Mouse (Mus musculus): ENCODE data around the gene Eif4a2. TPM values are rescaled to one million over a fixed set of nuclear protein-coding genes. Genes with fewer than 3 reads are reported as not detected.

The Eif4a2 gene
- polyA plus RNA-seq, 1 experiment from 2014 or later = 237 TPM

DNA sequence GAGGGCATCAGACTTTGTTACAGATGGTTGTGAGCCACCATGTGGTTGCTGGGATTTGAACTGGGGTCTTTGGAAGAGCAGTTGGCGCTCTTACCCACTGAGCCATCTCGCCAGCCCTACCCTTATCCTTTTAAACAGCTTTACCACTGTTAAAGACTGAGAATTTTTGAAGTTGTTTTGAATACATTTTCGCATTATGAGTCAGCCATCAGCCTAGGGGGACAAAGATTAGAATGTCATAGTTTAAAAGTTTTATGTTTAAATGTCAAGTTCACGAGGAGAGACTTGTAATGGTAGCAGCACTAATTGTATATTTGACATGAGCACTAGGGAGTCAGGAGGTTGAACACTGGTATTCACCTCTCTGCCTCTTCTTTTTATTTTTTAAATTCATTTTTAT, 15.9 kb downstream of the Eif4a2 start:
- Histone ChIP-seq H3K9ac (replicated peaks) (no peak overlapping the region), H3K4me2 (no peak overlapping the region), H3K4me3 (replicated peaks) (no peak overlapping the region), H3K9me3 (no peaks in the 10 kb centered on the region), H3K36me3 (peaks cover 54% of the 10 kb centered on the region), H3K4me1 (replicated peaks) (peaks cover 6% of the 10 kb centered on the region; the same call in 1 of the 2 replicates), H3K27me3 (no peaks in the 10 kb centered on the region), H3K27ac (no peak overlapping the region)
- ATAC-seq (ENCODE audit: insufficient number of reproducible peaks, insufficient read depth, low FRiP score, low TSS enrichment, low read depth) = no peak
- 91% methylated on average over 4 of the region's 4 CpGs for WGBS

DNA sequence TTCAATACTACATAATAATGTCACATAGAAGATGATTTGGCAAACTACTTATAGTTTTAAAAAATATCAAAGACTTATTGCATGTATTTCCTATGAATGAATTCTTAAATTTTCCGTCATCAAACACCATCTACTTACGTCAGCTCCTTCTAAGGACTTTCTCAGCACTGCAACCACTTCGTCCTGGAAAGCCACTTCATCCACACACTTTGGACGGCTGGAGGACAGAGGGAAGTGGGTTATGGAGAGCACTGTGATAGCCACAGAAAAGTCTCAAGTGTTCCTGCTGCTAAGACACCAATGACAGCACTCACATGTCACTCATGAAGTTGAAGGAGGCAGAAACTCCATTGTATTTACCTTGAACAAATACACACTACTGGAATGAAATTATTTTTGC, 17.2 kb downstream of the Eif4a2 start:
- Histone ChIP-seq H3K27me3 (no peaks in the 10 kb centered on the region), H3K4me1 (replicated peaks) (peaks cover 12% of the 10 kb centered on the region), H3K27ac (no peak overlapping the region), H3K9ac (replicated peaks) (no peak overlapping the region), H3K4me3 (replicated peaks) (no peak overlapping the region), H3K4me2 (no peak overlapping the region), H3K9me3 (no peaks in the 10 kb centered on the region), H3K36me3 (peaks cover 48% of the 10 kb centered on the region)
- ATAC-seq (ENCODE audit: insufficient number of reproducible peaks, insufficient read depth, low FRiP score, low TSS enrichment, low read depth) = no peak
- 91% methylated on average over 4 of the region's 4 CpGs for WGBS

DNA sequence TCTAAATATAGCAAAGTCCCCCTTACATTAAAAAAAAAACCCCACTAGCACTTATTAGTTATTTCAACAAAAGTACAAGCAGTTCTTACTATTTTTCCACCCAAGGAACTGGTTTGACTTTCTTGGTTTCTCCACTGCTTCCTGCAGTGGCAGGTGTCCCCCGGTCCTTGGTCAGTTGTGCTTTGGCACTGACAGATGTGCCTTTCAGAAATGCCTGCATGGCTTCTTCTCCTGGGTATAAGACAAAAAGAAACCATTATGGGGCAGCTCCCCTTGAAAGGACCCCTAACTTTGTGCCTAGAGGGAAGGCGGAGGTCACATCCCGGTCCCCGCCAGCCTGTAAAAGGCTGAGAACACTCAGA, 20.0 kb downstream of the Eif4a2 start:
- peak overlapping the region; percentile 98 for H3K27ac ChIP-seq
- WGBS = 0% methylated on average over 4 of the region's 4 CpGs
- H3K9me3 ChIP-seq = no peaks in the 10 kb centered on the region
- ATAC-seq (ENCODE audit: insufficient number of reproducible peaks, insufficient read depth, low FRiP score, low TSS enrichment, low read depth) = 0 out of 2 replicates have a peak, but pooled peaks have one; percentile 5
- H3K4me2 ChIP-seq = peak overlapping the region; percentile 62
- peaks cover 12% of the 10 kb centered on the region for H3K4me1 ChIP-seq (replicated peaks)
- peak overlapping the region; percentile 86 for H3K9ac ChIP-seq (replicated peaks)
- H3K36me3 ChIP-seq = peaks cover 22% of the 10 kb centered on the region
- no peaks in the 10 kb centered on the region for H3K27me3 ChIP-seq
- peak overlapping the region; percentile 70 for H3K4me3 ChIP-seq (replicated peaks)

DNA sequence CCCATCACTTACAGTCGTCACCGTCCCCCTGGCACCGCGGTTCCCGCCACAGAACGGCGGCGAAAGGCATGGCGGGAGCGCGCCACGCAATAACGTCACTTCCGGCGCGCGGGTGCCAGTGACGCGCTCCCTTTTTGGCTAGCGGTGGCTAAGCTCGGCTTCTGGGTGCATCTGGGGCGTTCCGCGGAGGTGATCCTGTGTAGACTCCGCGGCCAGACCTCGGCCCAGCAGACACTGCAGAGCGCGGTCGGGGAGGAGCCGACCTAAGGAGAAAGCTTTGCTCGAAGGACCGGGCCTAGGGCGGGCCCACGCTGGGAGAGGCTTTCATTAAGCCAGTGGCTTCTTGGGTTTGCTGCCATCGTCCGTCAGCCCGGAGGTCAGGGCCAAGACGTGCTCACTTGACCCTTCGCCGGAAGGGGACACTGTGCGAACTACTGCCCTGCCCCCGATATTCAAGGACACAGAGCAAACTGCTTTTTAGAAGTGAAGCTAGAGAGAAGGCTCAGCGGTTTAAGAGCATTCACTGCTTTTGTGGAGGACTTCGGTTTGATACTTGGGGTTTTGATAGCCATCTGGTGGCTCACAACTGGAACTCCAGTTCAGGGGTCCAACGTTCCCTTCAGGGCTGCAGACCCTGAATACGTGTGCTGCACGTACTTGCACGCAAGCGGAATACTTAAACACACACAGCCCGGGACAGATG, 20.6 kb downstream of the Eif4a2 start, which contains the start of gene Rfc4:
Rfc4 (minus strand) TSS at position 65 of the 703 bp plus-strand sequence.
- Histone ChIP-seq H3K4me3 (replicated peaks) (peak within 1 kb of the TSS; percentile 70), H3K36me3 (peaks cover 17% of the 10 kb centered on the region), H3K4me2 (peak within 1 kb of the TSS; percentile 62), H3K9me3 (no peaks in the 10 kb centered on the region), H3K27me3 (no peaks in the 10 kb centered on the region), H3K4me1 (replicated peaks) (peaks cover 12% of the 10 kb centered on the region), H3K27ac (peak within 1 kb of the TSS; percentile 98), H3K9ac (replicated peaks) (peak within 1 kb of the TSS; percentile 86)
- under 1% methylated on average over 51 of the region's 51 CpGs for WGBS
- ATAC-seq (ENCODE audit: insufficient number of reproducible peaks, insufficient read depth, low FRiP score, low TSS enrichment, low read depth) = peak; percentile 87

DNA sequence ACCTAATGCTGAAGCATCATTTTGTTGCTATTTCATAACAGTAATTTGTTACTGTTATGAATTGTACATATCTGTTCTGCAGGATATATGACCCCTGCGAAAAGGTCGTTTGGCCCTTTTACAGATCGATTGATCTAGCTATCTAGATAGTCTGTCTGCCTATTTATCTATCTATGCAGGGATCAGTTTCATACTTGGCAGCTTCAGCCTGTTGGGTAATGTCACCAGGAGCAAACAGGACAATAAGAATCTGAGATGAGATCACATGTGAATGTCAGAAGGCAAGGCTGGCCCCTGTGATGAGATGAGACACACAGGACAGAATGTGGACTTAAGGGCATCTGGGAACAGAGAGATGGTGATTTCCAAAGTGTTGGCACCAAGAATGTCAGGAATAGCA, 23.1 kb downstream of the Eif4a2 start:
- Histone ChIP-seq H3K9me3 (no peaks in the 10 kb centered on the region), H3K4me1 (replicated peaks) (peaks cover 12% of the 10 kb centered on the region), H3K27ac (no peak overlapping the region), H3K9ac (replicated peaks) (no peak overlapping the region), H3K27me3 (no peaks in the 10 kb centered on the region), H3K4me3 (replicated peaks) (no peak overlapping the region), H3K4me2 (no peak overlapping the region), H3K36me3 (no peaks in the 10 kb centered on the region)
- no peak for ATAC-seq (ENCODE audit: insufficient number of reproducible peaks, insufficient read depth, low FRiP score, low TSS enrichment, low read depth)
- whole genome bisulfite sequencing = 91% methylated on average over 3 of the region's 3 CpGs

DNA sequence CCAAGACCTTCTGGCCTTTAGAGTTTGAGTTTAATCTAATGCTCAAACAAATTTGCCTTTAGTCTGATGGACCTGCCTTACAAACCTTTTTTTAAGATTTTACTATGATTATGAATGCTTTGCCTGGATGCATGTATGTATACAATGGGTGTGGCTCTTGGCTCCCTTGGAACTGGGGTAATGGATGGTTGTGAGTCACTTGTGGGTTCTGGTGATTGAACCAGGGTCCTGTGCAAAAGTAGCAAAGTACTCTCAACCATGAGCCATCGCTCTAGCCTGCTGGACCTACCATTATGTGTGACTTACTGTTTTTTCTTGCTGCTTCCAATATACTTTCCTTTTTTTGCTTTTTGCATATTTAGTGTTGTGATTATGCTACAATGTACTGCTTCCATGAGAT, 25.1 kb downstream of the Eif4a2 start:
- H3K36me3 ChIP-seq = no peaks in the 10 kb centered on the region
- no peak for ATAC-seq (ENCODE audit: insufficient number of reproducible peaks, insufficient read depth, low FRiP score, low TSS enrichment, low read depth)
- H3K4me2 ChIP-seq = no peak overlapping the region
- H3K27ac ChIP-seq = no peak overlapping the region
- 94% methylated on average over 1 of the region's 1 CpGs for WGBS
- H3K4me3 ChIP-seq (replicated peaks) = no peak overlapping the region
- H3K4me1 ChIP-seq (replicated peaks) = peaks cover 6% of the 10 kb centered on the region
- H3K9ac ChIP-seq (replicated peaks) = no peak overlapping the region
- H3K27me3 ChIP-seq = no peaks in the 10 kb centered on the region
- no peaks in the 10 kb centered on the region for H3K9me3 ChIP-seq

DNA sequence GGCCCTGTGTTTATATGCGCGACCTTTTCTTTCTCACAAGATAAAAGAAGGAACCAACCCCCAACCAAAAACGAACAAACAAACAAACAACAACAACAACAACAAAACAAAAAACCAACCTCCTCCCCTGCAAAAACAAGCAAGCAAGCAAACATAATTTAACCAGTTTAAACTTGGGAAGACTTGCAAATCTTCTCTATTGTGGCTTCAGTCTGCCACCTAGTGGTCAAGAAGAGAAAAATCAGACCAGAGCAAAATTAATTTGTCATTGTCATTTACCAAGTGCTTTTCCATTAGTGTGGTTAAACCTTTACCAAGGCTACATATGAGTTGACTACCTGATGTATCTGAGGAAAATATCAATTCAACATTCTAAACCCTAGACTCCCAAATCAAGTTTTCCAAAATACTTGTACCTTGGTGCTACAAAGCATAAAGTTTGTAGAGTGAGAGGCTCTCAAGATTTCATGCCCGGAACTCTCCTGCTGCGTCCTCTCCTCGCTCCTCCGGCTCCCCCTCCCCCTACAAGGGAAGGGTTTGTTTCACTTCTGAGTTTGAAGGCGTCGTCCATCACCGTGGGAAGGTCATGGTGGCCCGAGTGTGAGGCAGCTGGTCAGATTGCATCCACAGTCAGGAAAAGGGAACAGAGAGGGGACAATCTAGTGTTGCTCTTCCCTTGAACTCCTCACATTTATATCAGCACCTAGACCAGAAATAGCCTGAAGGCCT, 28.3 kb downstream of the Eif4a2 start:
- 21% methylated on average over 11 of the region's 11 CpGs for WGBS
- no peak overlapping the region for H3K4me2 ChIP-seq
- no peak for ATAC-seq (ENCODE audit: insufficient number of reproducible peaks, insufficient read depth, low FRiP score, low TSS enrichment, low read depth)

DNA sequence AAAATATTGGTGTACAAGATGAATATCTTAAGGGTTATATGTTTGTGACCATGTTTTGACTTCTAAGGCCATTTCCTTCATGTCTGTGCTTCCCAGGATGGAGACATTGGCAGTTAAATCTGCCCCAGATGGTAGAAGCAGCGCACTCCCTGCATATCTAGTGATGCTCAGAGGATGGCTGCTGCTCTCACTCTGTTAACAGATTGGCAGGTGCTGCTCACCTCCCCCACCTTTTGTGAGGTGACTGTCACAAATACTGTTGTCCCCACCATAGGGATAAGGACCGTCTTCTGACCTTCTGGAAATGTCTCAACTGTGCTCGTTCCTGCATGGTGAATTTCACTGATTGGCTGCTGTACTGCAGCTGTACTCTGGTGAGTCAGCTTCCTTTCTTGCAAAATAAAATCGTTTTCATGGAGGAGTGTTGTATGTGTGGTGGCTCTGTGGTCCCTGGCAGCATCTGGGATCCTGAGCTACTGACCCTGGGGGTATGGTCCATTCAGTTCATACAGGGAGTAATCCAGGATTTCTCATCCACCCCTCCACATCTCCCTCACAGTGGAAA, 29.2 kb downstream of the Eif4a2 start:
- Histone ChIP-seq H3K4me1 (replicated peaks) (no peaks in the 10 kb centered on the region), H3K9me3 (no peaks in the 10 kb centered on the region), H3K4me2 (no peak overlapping the region), H3K27ac (no peak overlapping the region), H3K27me3 (no peaks in the 10 kb centered on the region), H3K4me3 (replicated peaks) (no peak overlapping the region), H3K9ac (replicated peaks) (no peak overlapping the region), H3K36me3 (no peaks in the 10 kb centered on the region)
- WGBS = 62% methylated on average over 4 of the region's 4 CpGs
- no peak for ATAC-seq (ENCODE audit: insufficient number of reproducible peaks, insufficient read depth, low FRiP score, low TSS enrichment, low read depth)

More for the DNA sequence above, 28.3 kb downstream of the Eif4a2 start:
- Histone ChIP-seq H3K9ac (replicated peaks) (no peak overlapping the region), H3K4me3 (replicated peaks) (no peak overlapping the region), H3K27me3 (no peaks in the 10 kb centered on the region), H3K36me3 (no peaks in the 10 kb centered on the region), H3K27ac (no peak overlapping the region), H3K9me3 (no peaks in the 10 kb centered on the region), H3K4me1 (replicated peaks) (no peaks in the 10 kb centered on the region)

DNA sequence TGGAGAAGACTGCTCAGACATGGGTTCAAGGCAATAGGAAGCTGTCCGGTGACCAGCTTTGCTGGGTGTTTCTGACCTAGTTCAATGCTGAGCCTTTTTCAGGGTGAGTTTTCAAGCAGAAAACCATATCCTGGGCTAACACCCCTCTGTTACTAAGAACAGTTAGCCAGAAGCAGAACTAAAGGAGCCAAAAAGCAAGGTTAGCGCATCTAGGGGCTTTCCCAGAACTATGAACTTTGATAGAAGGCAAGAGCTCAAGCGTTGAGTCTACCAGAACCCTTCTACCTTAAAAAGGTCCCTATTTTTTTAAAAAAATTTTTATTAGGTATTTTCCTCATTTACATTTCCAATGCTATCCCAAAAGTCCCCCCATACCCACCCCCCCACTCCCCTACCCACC, 33.7 kb downstream of the Eif4a2 start:
- H3K4me2 ChIP-seq = no peak overlapping the region
- no peaks in the 10 kb centered on the region for H3K36me3 ChIP-seq
- no peak for ATAC-seq (ENCODE audit: insufficient number of reproducible peaks, insufficient read depth, low FRiP score, low TSS enrichment, low read depth)
- no peak overlapping the region for H3K9ac ChIP-seq (replicated peaks)
- H3K4me3 ChIP-seq (replicated peaks) = no peak overlapping the region
- no peaks in the 10 kb centered on the region for H3K4me1 ChIP-seq (replicated peaks)
- H3K27ac ChIP-seq = no peak overlapping the region
- H3K27me3 ChIP-seq = no peaks in the 10 kb centered on the region
- no peaks in the 10 kb centered on the region for H3K9me3 ChIP-seq
- WGBS = 89% methylated on average over 3 of the region's 3 CpGs

DNA sequence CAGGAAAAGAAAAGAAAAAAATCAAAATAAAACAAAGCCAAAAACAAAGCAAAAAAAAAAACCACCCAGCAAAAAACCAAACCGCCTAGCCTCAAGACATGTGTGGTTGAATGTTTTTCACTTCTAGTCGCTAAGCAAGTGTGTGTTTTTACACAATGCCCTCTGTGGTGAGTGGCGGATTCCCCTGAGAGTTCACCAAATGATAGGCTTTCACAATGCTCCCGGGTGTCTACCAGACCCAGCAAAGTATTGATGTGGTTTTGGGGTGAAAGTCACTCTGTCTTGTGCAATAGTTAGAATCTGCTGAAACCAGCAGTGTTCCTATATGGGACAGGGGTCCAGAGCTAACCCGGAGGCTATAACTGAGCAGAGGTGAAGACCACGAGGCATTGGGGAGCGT, 37.1 kb downstream of the Eif4a2 start:
- no peak overlapping the region for H3K9ac ChIP-seq (replicated peaks)
- no peak overlapping the region for H3K4me2 ChIP-seq
- no peak overlapping the region for H3K4me3 ChIP-seq (replicated peaks)
- no peak overlapping the region for H3K27ac ChIP-seq
- no peaks in the 10 kb centered on the region for H3K36me3 ChIP-seq
- no peaks in the 10 kb centered on the region for H3K27me3 ChIP-seq
- no peaks in the 10 kb centered on the region; the same call in 1 of the 2 replicates for H3K4me1 ChIP-seq (replicated peaks)
- H3K9me3 ChIP-seq = no peaks in the 10 kb centered on the region
- 90% methylated on average over 7 of the region's 7 CpGs for WGBS
- no peak for ATAC-seq (ENCODE audit: insufficient number of reproducible peaks, insufficient read depth, low FRiP score, low TSS enrichment, low read depth)

DNA sequence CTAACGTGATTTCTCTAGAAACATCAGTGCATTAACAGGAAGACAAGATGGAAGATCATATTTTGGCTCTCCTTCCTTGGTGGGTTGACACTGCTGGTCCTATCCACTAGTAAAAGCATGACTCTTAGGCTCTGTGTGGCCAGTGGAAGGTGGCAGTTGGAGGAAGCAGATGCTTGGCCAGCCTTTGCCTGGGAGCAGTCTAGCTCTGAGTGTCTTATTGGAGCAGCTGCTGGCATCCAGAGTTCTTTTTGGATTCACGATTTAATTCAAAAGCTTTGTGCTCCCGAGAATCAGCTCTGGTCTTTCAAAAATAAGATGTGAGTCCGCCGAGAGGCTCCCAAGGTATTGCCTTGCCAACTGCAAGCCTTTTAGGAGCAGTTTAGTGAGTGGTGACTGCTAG, 38.0 kb downstream of the Eif4a2 start:
- no peak overlapping the region for H3K4me3 ChIP-seq (replicated peaks)
- H3K9ac ChIP-seq (replicated peaks) = no peak overlapping the region
- H3K27ac ChIP-seq = no peak overlapping the region
- H3K36me3 ChIP-seq = no peaks in the 10 kb centered on the region
- H3K4me1 ChIP-seq (replicated peaks) = no peaks in the 10 kb centered on the region; the same call in 1 of the 2 replicates
- H3K27me3 ChIP-seq = no peaks in the 10 kb centered on the region
- no peak for ATAC-seq (ENCODE audit: insufficient number of reproducible peaks, insufficient read depth, low FRiP score, low TSS enrichment, low read depth)
- whole genome bisulfite sequencing = 76% methylated on average over 5 of the region's 5 CpGs
- no peaks in the 10 kb centered on the region for H3K9me3 ChIP-seq
- H3K4me2 ChIP-seq = no peak overlapping the region
